ENCODE assay signal across 14 mouse cellular contexts in the genomic region with DNA sequence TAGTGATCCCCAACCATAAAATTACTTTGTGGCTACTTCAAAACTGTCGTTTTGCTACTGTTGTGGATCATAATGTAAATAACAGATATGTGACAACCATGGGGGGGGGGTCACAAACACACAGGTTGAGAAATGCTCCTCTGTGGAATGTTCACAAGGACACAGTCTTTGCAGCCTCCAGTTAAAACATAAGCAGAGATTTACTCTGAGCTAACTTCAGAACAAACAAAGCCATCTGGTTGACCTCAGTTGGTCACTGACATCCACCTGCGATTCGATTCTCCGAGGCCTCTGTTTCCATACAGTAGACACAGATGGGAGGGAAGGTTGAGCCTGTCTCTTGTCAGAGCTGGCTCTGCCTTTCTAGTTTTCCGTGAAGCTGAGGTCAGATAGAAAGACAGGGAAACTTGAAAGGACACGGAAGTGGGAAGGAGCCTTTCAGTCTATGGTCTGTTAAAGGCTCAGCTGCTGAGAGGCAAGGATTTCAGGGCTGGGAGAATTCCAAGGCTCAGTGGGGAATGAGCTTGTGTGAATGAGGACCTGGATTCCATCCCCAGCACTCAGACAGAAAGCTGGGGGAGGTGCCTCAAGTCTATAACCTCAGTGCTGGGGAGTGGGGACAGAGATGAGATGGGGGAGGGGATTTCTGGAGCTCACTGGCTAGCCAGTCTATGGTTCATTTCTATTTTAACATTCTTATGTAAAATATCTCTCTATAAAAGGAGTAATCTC.
DNase-seq lines count a peak whose midpoint lies in the region; ATAC-seq lines count a peak whose summit lies in the region.
"Had no signal": no experiment of that assay in that cellular context is flagged by ENCODE, and none has a peak within 500 bp of the region (broad histone marks: within the 10 kb centered on the region; RNA-seq: fewer than 3 reads in every experiment).

No protein-coding gene starts in this region.

- ATAC-seq in limb, embryonic 12.5 days (ENCODE audit: insufficient number of reproducible peaks, insufficient read depth, low FRiP score, low TSS enrichment, low read depth), result no peak; the same call in 1 of the 2 replicates
- peak; percentile 72; the same call in 1 of the 2 replicates for ATAC-seq in stomach, embryonic 15.5 days (ENCODE audit: insufficient read depth, low FRiP score, low read depth)
- ATAC-seq: midbrain, embryonic 15.5 days had no signal

- no peak overlapping the region for H3K9ac ChIP-seq in limb, embryonic 12.5 days (replicated peaks)
- H3K9ac ChIP-seq in stomach, embryonic 15.5 days, result no peak overlapping the region
- H3K9ac ChIP-seq: embryonic facial prominence, embryonic 13.5 days; midbrain, embryonic 15.5 days had no signal

- H3K4me2 ChIP-seq in limb, embryonic 12.5 days, result no peak overlapping the region
- no peak overlapping the region for H3K4me2 ChIP-seq in stomach, embryonic 15.5 days
- H3K4me2 ChIP-seq: embryonic facial prominence, embryonic 13.5 days; midbrain, embryonic 15.5 days had no signal

- 0 out of 2 replicates have a peak, but pooled peaks cover 6% of the 10 kb centered on the region for H3K4me1 ChIP-seq in limb, embryonic 12.5 days (replicated peaks)
- no peaks in the 10 kb centered on the region for H3K4me1 ChIP-seq in limb, embryonic 10.5 days
- H3K4me1 ChIP-seq in stomach, embryonic 15.5 days, result no peaks in the 10 kb centered on the region
- H3K4me1 ChIP-seq: embryonic facial prominence, embryonic 13.5 days; midbrain, embryonic 15.5 days had no signal

- H3K27ac ChIP-seq in limb, embryonic 12.5 days, result 0 out of 2 replicates have a peak overlapping the region, but pooled peaks have one; percentile 23
- H3K27ac ChIP-seq in limb, embryonic 10.5 days, result no peak overlapping the region
- H3K27ac ChIP-seq in stomach, embryonic 15.5 days, result peak overlapping the region; percentile 51; the same call in 1 of the 2 replicates
- H3K27ac ChIP-seq: embryonic facial prominence, embryonic 13.5 days; midbrain, embryonic 15.5 days had no signal

- no peaks in the 10 kb centered on the region for H3K27me3 ChIP-seq in limb, embryonic 12.5 days
- no peaks in the 10 kb centered on the region for H3K27me3 ChIP-seq in limb, embryonic 10.5 days (ENCODE audit: low read depth, poor library complexity, severe bottlenecking)
- H3K27me3 ChIP-seq in stomach, embryonic 15.5 days (replicated peaks), result no peaks in the 10 kb centered on the region
- H3K27me3 ChIP-seq: CH12.LX; embryonic facial prominence, embryonic 13.5 days; midbrain, embryonic 15.5 days had no signal

- peak; percentile 9 for DNase-seq in heart, adult 11 months
- DNase-seq in heart, postnatal 10 days, result no peak
- DNase-seq in limb, embryonic 10.5 days (ENCODE audit: low spot score), result no peak
- DNase-seq in forelimb bud, embryonic 11.5 days (ENCODE audit: low read depth, low spot score), result peak; percentile 19
- no peak for DNase-seq in adrenal gland, adult (ENCODE audit: inconsistent age in 2 of 2, low spot score in 1 of 2)
- DNase-seq: adrenal gland, postnatal 25 days; cerebellum, adult 11 months; layer of hippocampus, adult 9-11 months; thymus, postnatal 4 days had no signal

- WGBS in limb, embryonic 12.5 days, result 53% methylated on average over 6 of the region's 6 CpGs
- WGBS in limb, embryonic 10.5 days, result 47% methylated on average over 6 of the region's 6 CpGs
- 25% methylated on average over 6 of the region's 6 CpGs for WGBS in stomach, embryonic 15.5 days

- intact Hi-C loops in heart, postnatal 10 days (cut with DNase I), result no loop called here

- H3K4me3 ChIP-seq in limb, embryonic 12.5 days (replicated peaks), result no peak overlapping the region
- no peak overlapping the region for H3K4me3 ChIP-seq in limb, embryonic 10.5 days
- H3K4me3 ChIP-seq in stomach, embryonic 15.5 days (replicated peaks), result no peak overlapping the region
- H3K4me3 ChIP-seq: embryonic facial prominence, embryonic 13.5 days; midbrain, embryonic 15.5 days had no signal

- H3K9me3 ChIP-seq in limb, embryonic 12.5 days, result no peaks in the 10 kb centered on the region; the same call in 1 of the 2 replicates
- no peaks in the 10 kb centered on the region for H3K9me3 ChIP-seq in limb, embryonic 10.5 days (replicated peaks)
- H3K9me3 ChIP-seq in stomach, embryonic 15.5 days, result no peaks in the 10 kb centered on the region
- H3K9me3 ChIP-seq: embryonic facial prominence, embryonic 13.5 days; midbrain, embryonic 15.5 days had no signal

- no peaks in the 10 kb centered on the region for H3K36me3 ChIP-seq in limb, embryonic 12.5 days
- no peaks in the 10 kb centered on the region for H3K36me3 ChIP-seq in limb, embryonic 10.5 days
- H3K36me3 ChIP-seq in stomach, embryonic 15.5 days, result no peaks in the 10 kb centered on the region
- H3K36me3 ChIP-seq: embryonic facial prominence, embryonic 13.5 days; midbrain, embryonic 15.5 days had no signal

Comparison
In these comparisons a context has a peak if more than half of its experiments do, and no peak if none do; other contexts are left out.
1. DNase-seq: peak in heart, adult 11 months (single experiment) and forelimb bud, embryonic 11.5 days (single experiment); none in heart, postnatal 10 days (0 of 2), limb, embryonic 10.5 days (single experiment) and adrenal gland, adult (0 of 2).